Mouse (Mus musculus): ENCODE measurements around the gene Creld1. TPM values are rescaled to one million over a fixed set of nuclear protein-coding genes. Genes with fewer than 3 reads are reported as not detected.
A peak's percentile ranks its signal among the peaks of the same experiment; 100 is the strongest.

Creld1 gene
- total RNA-seq (2022): 10 to 100 TPM; 60.8 to 69.9 (median 67.4) TPM

GRCm38 (mm10) chr6:113483100-113483615 lies at the start of gene Creld1:
Gene Creld1, plus strand, starts transcription at chr6:113483297.
- peak; percentile 95 for DNase-seq

GRCm38 (mm10) chr6:113433661-113434060 lies 49.4 kb upstream of the Creld1 start:
- no peak for DNase-seq

- DNase-seq: no peak
Measured at GRCm38 (mm10) chr6:113434691-113435090, 48.4 kb upstream of the Creld1 start.

GRCm38 (mm10) chr6:113435664-113436205 lies 47.4 kb upstream of the Creld1 start, which contains the start of gene Cidec:
Gene Cidec, minus strand, starts transcription at chr6:113435760.
- no peak for DNase-seq

GRCm38 (mm10) chr6:113437135-113437534 lies 46.0 kb upstream of the Creld1 start:
- no peak for DNase-seq

- no peak for DNase-seq
Measured at GRCm38 (mm10) chr6:113438721-113439430, 44.2 kb upstream of the Creld1 start.

- no peak for DNase-seq
Measured at GRCm38 (mm10) chr6:113440686-113441085, 42.4 kb upstream of the Creld1 start.

GRCm38 (mm10) chr6:113441147-113441680 lies 41.9 kb upstream of the Creld1 start:
- DNase-seq: peak; percentile 55

- no peak for DNase-seq
Measured at GRCm38 (mm10) chr6:113442087-113442441, 41.0 kb upstream of the Creld1 start.

- DNase-seq: peak; percentile 87
Measured at GRCm38 (mm10) chr6:113442442-113443090, 40.5 kb upstream of the Creld1 start, which contains the start of gene Jagn1. Gene Jagn1, plus strand, starts transcription at chr6:113442569.

GRCm38 (mm10) chr6:113443091-113443490 lies 40.0 kb upstream of the Creld1 start:
- DNase-seq: no peak

- no peak for DNase-seq
Measured at GRCm38 (mm10) chr6:113444207-113444965, 38.7 kb upstream of the Creld1 start.

GRCm38 (mm10) chr6:113447639-113448038 lies 35.5 kb upstream of the Creld1 start:
- DNase-seq: no peak

GRCm38 (mm10) chr6:113451839-113452238 lies 31.3 kb upstream of the Creld1 start:
- no peak for DNase-seq

GRCm38 (mm10) chr6:113455007-113455406 lies 28.1 kb upstream of the Creld1 start:
- no peak for DNase-seq

GRCm38 (mm10) chr6:113457952-113458534 lies 25.1 kb upstream of the Creld1 start, which contains the start of gene Il17re:
Gene Il17re, plus strand, starts transcription at chr6:113458484.
- no peak for DNase-seq

GRCm38 (mm10) chr6:113458635-113459034 lies 24.5 kb upstream of the Creld1 start:
- DNase-seq: no peak

- no peak for DNase-seq
Measured at GRCm38 (mm10) chr6:113464040-113464439, 19.1 kb upstream of the Creld1 start.

GRCm38 (mm10) chr6:113465602-113466001 lies 17.5 kb upstream of the Creld1 start:
- DNase-seq: no peak

GRCm38 (mm10) chr6:113468512-113468911 lies 14.6 kb upstream of the Creld1 start:
- no peak for DNase-seq

- DNase-seq: peak; percentile 43
Measured at GRCm38 (mm10) chr6:113469021-113469420, 14.1 kb upstream of the Creld1 start.

- DNase-seq: peak; percentile 63
Measured at GRCm38 (mm10) chr6:113469432-113469831, 13.7 kb upstream of the Creld1 start.
